Mouse (Mus musculus): ENCODE data around the gene Naa80. TPM values are rescaled to one million over a fixed set of nuclear protein-coding genes. Genes with fewer than 3 reads are reported as not detected.

Gene Naa80
- total RNA-seq, 2 experiments from 2014 or later, result 11.2 to 14.4 TPM

GRCm38 (mm10) chr9:107629901-107630425, 51.3 kb downstream of the Naa80 start:
- intact Hi-C loops (cut with DNase I), result no loop called here

GRCm38 (mm10) chr9:107630576-107630975, 51.9 kb downstream of the Naa80 start:
- intact Hi-C loops (cut with DNase I), result no loop called here
- peak in 1 of 2 experiments; percentile 33 for DNase-seq

More at GRCm38 (mm10) chr9:107629901-107630425, 51.3 kb downstream of the Naa80 start:
- DNase-seq, result no peak

- intact Hi-C loops (cut with DNase I), result no loop called here
- no peak for DNase-seq
Observed at GRCm38 (mm10) chr9:107631311-107631826, 52.7 kb downstream of the Naa80 start.

- DNase-seq, result no peak
- intact Hi-C loops (cut with DNase I), result loop anchor here (2.0 kb wide), 1 partner anchor 19 kb away; no protein-coding TSS in a partner anchor
Observed at GRCm38 (mm10) chr9:107631861-107632260, 53.2 kb downstream of the Naa80 start.

- no peak for DNase-seq
Observed at GRCm38 (mm10) chr9:107632478-107632877, 53.8 kb downstream of the Naa80 start.

GRCm38 (mm10) chr9:107633091-107633660, 54.5 kb downstream of the Naa80 start:
- intact Hi-C loops (cut with DNase I), result loop anchor here (2.0 kb wide), 1 partner anchor 20 kb away; no protein-coding TSS in a partner anchor
- DNase-seq, result peak; percentile 76 to 78

More at GRCm38 (mm10) chr9:107632478-107632877, 53.8 kb downstream of the Naa80 start:
- intact Hi-C loops (cut with DNase I), result loop anchor here (2.0 kb wide), 1 partner anchor 20 kb away; no protein-coding TSS in a partner anchor

Other genes starting within 250 kb of the Naa80 start
- gene Hemk1, start 240.5 kb upstream of the Naa80 start, total RNA-seq (2021), result 10 to 100 TPM in 1 of 2 experiments, 1 to 10 TPM in 1; 9.3 to 11.2 TPM
- gene 6430571L13Rik, start 238.3 kb upstream of the Naa80 start, total RNA-seq (2021), result 10 to 100 TPM; 33.5 to 35.9 TPM
- under 1 TPM; 0.35 to 0.71 TPM for gene Cacna2d2, start 179.3 kb upstream of the Naa80 start, total RNA-seq (2021)
- 10 to 100 TPM; 13.3 to 14.3 TPM for gene Tmem115, start 44.9 kb upstream of the Naa80 start, total RNA-seq (2021)
- 1 to 10 TPM; 2.3 to 3.4 TPM for gene Cyb561d2, start 36.7 kb upstream of the Naa80 start, total RNA-seq (2021)
- 10 to 100 TPM in 1 of 2 experiments, 1 to 10 TPM in 1; 9.1 to 11.6 TPM for gene Nprl2, start 36.7 kb upstream of the Naa80 start, total RNA-seq (2021)
- not detected for gene Zmynd10, start 31.6 kb upstream of the Naa80 start, total RNA-seq (2021)
- gene Rassf1, start 27.3 kb upstream of the Naa80 start, total RNA-seq (2021), result 10 to 100 TPM; 10.4 to 14.9 TPM
- gene Tusc2, start 15.6 kb upstream of the Naa80 start, total RNA-seq (2021), result 10 to 100 TPM; 28.7 to 35.1 TPM
- gene Hyal2, start 10.9 kb upstream of the Naa80 start, total RNA-seq (2021), result 10 to 100 TPM; 12.0 to 16.5 TPM
- gene Hyal1, start 2.0 kb upstream of the Naa80 start, total RNA-seq (2021), result 1 to 10 TPM; 2.5 to 2.8 TPM
- under 1 TPM; 0.23 to 0.27 TPM for gene Hyal3, start 1.9 kb downstream of the Naa80 start, total RNA-seq (2021)
- gene Ifrd2, start 8.8 kb downstream of the Naa80 start, total RNA-seq (2021), result 10 to 100 TPM; 48.2 to 55.8 TPM
- 10 to 100 TPM; 13.1 to 17.5 TPM for gene Sema3b, start 30.3 kb downstream of the Naa80 start, total RNA-seq (2021)
- 10 to 100 TPM; 65.2 to 70.5 TPM for gene Gnai2, start 56.5 kb downstream of the Naa80 start, total RNA-seq (2021)
- gene Slc38a3, start 90.6 kb downstream of the Naa80 start, total RNA-seq (2021), result 10 to 100 TPM; 60.6 to 81.6 TPM
- gene Gnat1, start 100.8 kb downstream of the Naa80 start, total RNA-seq (2021), result not detected
- 1 to 10 TPM; 4.9 to 6.1 TPM for gene Sema3f, start 131.6 kb downstream of the Naa80 start, total RNA-seq (2021)
- 10 to 100 TPM; 32.7 to 36.3 TPM for gene Rbm5, start 192.1 kb downstream of the Naa80 start, total RNA-seq (2021)